Mouse (Mus musculus) kidney, postnatal 25 days (tissue): ENCODE data around the gene Cbx2.

Experiments
- DNase-seq, 2 experiments: peaks; one replicate each; pipeline ENCODE4 v3.0.0; 2021; ENCODE audit warnings: mixed read lengths in 2 of 2

Gene Cbx2

GRCm38 (mm10) chr11:119022895-119023615 is at the start of gene Cbx2:
Gene Cbx2, plus strand, starts transcription at chr11:119022962.
- peak; percentile 88 to 95 for DNase-seq

DNA sequence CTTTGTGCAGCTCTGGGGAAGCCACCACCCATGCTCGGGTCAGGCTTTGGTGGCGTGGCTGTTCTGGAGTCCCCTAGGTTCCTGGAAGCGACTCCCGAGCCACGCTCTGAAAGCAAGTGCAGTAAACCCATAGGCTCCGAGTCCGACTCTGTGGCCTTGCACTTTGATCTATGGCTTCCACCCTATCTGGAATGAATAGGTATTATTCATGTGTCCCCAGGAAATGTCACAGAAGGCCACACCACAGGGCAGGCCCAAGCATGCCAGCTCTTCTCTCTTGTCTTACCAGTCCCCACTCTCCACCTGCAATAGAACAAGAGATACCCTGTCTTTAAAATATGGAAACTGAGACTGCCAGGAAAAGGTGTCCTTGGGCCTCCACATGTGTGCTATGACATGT is 48.4 kb upstream of the Cbx2 start:
- no peak for DNase-seq

DNA sequence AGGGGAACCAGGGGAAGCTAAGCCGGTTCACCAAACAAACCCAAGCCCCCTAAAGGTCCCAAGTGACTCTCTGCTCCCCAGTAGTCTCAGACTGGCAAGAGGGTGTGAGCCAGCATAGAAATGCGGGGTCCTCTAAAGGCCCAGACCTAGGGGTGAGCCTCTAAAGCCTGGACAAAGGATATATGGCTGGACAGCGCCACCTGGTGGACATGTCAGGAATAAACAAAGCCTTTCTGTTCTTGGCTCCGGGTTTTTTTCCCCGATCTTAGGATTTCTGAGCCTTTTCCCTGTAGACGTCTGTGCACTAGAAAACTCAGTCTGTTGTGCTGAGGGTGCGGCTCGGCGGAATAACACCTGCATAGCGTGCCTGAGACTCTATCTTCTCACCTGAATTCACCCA is 47.3 kb upstream of the Cbx2 start:
- peak; percentile 48 to 80 for DNase-seq

DNA sequence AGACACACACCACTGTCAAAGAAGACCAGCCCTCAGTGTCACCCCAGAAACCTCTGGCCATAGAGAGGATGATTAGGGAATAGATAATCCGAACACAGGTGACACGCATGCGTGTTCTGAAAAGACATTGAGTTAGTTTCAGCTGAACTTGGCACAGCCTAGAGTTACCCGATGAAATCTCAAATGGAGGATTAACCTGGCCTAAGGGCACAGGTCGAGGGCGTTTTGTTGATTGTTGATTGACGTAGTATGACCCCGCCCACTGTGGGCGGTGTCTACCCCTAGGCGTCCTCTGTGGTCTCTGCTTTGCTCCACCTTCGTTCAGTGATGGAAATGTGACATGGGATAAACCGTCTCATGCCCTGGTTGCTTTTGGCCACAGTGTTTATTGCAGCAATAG is 46.8 kb upstream of the Cbx2 start:
- peak in 1 of 2 experiments; percentile 14 for DNase-seq

- no peak for DNase-seq
Measured at GRCm38 (mm10) chr11:118980388-118980787, 42.4 kb upstream of the Cbx2 start.

DNA sequence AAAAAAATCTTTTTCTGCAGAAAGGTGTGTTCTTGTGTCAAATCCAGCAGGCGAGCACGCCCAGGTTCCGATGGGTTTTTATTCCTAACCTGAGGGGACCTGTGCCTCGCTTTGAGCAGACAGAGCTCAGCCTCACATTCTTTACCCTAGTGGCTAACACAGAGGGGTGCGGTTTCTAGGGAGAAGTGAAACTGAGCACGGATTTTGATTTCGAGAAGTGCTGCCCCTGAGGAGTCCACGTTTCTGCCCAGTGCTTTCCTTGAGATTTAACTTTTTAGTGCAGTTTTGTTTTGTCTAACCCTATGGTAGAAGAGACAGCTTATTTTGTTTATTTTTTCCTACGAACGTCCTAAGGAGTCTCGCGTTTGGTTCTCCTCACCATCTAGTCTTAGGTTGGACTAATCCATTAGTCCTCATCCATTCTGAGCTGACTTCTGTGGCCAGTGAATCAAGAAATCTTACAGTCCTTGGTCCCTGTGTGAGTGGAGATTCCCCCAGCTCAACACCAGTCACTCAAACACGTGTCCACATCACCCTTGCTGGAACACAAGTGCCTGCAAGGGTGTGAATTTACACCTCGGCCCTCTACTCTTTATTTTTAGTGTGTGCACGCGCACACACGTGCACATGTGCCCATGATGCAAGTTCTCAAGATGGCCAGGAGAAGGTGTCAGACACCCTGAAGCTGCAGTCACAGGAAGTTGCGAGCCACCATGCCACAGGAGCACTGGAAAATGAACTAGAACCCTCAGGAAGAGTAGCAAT is 41.6 kb upstream of the Cbx2 start:
- DNase-seq = no peak

GRCm38 (mm10) chr11:118982593-118983113 is 40.1 kb upstream of the Cbx2 start:
- DNase-seq = no peak

GRCm38 (mm10) chr11:118985571-118985970 is 37.2 kb upstream of the Cbx2 start:
- no peak for DNase-seq

DNA sequence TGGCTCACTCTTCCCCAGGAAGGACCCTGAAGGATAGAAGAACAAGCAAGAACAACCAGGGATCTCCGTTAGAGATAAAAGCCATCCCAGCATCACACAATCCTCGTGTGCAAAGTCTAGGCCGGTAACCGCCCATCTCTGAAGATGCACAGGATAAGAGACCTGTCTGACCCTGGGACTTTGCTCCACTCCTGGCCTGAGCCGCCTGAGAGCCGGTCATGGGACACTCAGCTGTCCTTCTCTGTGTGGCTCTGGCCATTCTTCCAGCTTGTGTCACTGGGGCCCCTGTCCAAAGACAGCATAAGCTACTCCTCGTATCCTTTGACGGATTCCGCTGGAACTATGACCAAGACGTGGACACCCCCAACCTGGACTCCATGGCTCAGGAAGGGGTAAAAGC is 34.8 kb upstream of the Cbx2 start, which contains the start of gene Enpp7:
Enpp7 (plus strand) TSS at position 190 of the 400 bp plus-strand sequence.
- DNase-seq = peak; percentile 27 to 74

GRCm38 (mm10) chr11:118992781-118993180 is 30.0 kb upstream of the Cbx2 start:
- no peak for DNase-seq

DNA sequence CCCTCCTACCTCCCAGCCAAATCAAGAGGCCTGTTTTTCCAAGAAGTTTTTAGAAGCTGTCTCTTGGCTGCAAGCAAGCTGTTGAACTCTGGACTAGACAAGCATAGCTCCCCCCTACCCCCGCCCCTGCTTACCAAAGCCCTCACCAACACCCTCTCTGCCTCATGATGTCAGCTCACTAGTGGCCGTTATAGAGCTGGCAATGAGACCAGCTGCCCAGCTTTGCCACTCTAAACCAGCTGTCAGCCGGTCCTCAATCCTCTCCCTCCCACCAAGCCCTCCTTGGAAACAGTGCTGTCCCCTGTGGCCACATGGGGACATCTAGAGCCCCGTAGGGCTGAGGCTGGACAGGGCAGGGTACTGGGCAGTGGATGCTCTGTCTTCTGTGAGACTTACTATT is 27.3 kb upstream of the Cbx2 start:
- DNase-seq = no peak

DNA sequence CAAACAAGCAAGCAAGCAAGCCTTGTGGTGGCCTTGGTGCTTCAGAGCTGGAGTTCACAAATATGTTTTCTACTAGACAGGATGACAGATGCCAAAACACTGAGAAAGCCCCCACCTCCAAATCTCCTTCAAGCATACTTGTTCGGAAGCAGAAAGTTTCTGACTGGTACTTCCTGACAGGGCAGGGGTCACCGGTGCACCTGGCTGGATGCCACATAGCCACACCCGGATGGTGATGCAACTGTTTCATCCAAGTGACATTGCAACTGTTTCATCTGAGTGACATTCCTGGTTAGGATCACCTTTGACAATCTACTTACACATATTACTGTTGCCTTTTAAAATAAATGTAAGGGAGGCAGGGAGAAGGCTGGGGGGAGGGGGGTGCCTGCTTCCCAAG is 25.6 kb upstream of the Cbx2 start:
- DNase-seq = no peak

- DNase-seq = peak; percentile 76 to 81
Measured at GRCm38 (mm10) chr11:118998540-118999265, 24.1 kb upstream of the Cbx2 start.

GRCm38 (mm10) chr11:118999361-118999804 is 23.4 kb upstream of the Cbx2 start:
- DNase-seq = no peak

- no peak for DNase-seq
Measured at GRCm38 (mm10) chr11:119000877-119001276, 21.9 kb upstream of the Cbx2 start.

GRCm38 (mm10) chr11:119001493-119002128 is 21.2 kb upstream of the Cbx2 start:
- DNase-seq = no peak

- DNase-seq = no peak
Measured at GRCm38 (mm10) chr11:119005547-119006275, 17.1 kb upstream of the Cbx2 start.

DNA sequence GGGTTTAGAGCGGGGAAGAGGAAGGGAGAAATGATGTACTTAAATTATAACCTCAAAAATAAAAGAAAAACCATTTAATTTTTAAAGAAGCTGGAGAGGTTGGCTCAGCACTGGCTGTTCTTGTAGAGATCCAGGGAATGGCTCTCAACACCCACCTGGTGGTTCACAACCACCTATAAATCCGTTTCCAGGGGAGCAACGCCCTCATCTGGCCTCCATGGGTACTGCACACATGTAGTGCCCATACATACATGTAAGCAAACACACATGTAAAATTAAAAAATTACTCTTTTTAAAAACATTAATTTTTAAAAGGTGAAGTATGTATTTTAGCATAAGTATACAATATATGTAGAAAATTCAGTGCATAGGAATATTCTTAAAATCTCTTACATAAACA is 16.3 kb upstream of the Cbx2 start:
- no peak for DNase-seq

DNA sequence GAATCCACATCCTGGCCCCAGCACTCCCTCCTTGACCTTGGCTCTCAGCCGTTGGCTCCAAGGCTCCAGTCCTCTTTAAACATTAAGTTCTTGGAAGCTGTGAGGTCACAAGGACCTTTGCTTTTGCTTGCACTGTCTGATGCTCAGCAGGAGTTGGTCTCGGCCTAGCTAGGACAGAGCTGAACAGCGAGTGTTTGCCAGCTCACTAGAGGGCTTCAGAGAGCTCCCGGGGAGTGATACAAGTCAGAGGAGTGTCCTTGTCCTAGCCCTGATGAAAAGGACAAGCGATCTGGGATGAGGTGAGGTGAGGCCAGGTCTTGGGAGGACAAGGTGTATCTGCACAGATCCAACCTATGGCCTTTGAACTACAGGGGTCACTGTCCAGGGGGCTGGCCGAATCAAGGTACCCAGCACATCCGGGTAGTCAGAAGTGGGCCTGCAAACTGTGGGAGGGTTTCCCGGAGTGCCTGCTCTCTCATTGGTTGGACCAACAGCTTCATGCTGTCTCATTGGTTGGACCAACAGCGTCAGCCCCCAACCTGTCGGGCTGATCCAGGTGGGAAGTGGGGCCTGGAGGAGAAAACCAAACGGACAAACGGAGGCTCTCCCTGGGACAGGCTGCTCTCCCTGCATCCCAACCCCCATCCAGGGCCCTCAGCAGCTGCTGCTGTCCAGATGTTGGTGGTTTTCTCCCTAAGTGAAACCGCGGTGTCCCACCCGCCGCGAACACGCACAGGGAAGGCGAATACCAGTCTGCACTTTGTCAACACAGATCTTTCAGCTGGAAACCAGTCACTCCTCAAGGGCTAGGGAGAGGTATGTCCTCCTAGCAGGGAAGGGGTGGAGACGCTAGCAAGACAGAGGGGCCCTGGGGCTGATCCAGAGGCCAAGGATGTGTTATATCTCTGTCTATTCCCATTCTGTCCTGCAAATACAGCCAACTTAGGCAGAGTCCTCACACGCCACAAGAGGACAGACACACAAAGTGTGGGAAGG is 15.0 kb upstream of the Cbx2 start:
- peak; percentile 68 to 89 for DNase-seq

DNA sequence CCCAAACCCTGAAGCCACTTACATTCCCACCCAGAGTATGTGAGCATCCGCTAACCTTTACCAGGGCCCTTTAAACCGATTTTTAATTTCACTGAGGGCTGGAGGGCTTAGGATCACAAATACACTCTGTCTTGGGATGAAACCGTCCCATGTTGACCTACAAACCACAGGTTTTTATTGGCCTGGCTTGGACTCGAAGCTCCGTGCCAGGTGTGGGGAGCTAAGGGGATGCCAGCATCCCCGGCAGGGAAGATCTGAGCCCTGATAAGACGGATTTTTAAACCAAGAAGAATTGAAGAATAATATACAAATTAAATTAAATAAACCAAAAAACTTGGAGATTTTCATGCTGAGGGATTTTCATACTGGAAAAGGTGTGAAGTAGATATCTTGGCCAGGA is 8.3 kb upstream of the Cbx2 start:
- no peak for DNase-seq

DNA sequence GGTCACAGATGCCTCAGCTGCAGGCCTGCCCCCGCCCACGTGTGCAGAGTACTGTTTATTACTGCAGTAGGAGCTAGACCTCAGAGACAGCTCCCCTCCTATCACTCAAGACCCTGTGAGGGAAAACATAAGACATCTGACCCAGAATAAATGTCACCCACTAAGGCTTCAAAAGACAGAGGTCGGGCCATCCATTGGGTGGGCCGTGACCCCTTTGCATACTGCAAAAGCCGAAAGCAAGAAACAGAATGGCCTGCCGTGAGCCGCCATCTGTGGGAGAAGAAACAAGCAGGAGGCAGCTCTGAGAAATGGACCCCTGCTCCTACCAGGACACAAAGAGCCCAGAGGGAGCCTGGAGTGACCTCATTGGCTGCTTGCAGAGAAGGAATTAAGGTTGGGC is 5.3 kb upstream of the Cbx2 start:
- DNase-seq = no peak
